Comparison of ENCODE assay signal across 8 mouse cellular contexts in the genomic region with DNA sequence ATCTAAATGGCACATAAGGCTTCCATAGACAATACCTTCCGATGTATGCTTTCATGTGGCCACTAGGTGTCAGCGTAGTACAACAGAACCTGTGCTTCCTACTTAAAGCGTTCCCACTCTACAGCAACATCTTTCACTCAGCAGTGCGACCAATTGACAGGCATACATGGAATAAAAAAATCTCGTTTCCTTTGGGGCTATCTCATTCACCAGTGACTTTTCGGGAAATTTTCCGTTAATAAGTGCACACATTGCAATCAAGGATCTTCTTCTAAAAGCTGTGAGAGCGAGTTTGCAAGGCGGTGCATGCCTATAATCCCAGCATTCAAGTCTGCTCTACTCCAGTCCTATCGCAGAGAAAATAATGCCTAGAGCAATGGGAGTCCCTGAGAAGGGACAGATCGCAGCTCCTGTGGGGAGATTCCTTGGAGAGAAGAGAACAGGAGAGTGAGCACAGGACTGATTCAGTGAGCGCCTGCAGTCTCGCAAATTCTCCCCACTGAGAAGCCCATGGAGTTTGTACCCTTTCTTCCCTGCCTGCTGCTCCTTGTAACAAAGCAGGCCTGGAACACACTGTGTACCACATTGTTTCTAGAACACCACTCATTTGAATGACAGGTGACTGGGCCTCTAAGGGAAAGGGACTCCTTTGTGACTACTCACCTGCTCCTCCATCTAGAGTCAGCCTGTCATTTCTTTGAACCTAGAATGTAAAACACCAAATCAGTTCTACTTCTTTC.
DNase-seq lines count a peak whose midpoint lies in the region; ATAC-seq lines count a peak whose summit lies in the region.

No protein-coding gene starts in this region.

- no peak overlapping the region for H3K27ac ChIP-seq in forebrain, embryonic 10.5 days
- H3K27ac ChIP-seq in lung, embryonic 15.5 days: no peak overlapping the region

- peak overlapping the region; percentile 33 for H3K4me3 ChIP-seq in forebrain, embryonic 10.5 days
- H3K4me3 ChIP-seq in lung, embryonic 15.5 days: no peak overlapping the region

- peak overlapping the region; percentile 16; the same call in 1 of the 2 replicates for H3K4me2 ChIP-seq in lung, embryonic 15.5 days

- peaks cover 6% of the 10 kb centered on the region for H3K4me1 ChIP-seq in forebrain, embryonic 10.5 days
- H3K4me1 ChIP-seq in lung, embryonic 15.5 days: no peaks in the 10 kb centered on the region

- H3K9ac ChIP-seq in lung, embryonic 15.5 days: no peak overlapping the region

- no peaks in the 10 kb centered on the region for H3K9me3 ChIP-seq in forebrain, embryonic 10.5 days
- H3K9me3 ChIP-seq in lung, embryonic 15.5 days: no peaks in the 10 kb centered on the region

- WGBS in forebrain, embryonic 10.5 days: 12% methylated on average over 13 of the region's 13 CpGs
- WGBS in large intestine, adult 2 months: 29% methylated on average over 13 of the region's 13 CpGs
- WGBS in lung, embryonic 15.5 days: 26% methylated on average over 13 of the region's 13 CpGs

- peak; percentile 59; the same call in 1 of the 2 replicates for ATAC-seq in lung, embryonic 15.5 days (ENCODE audit: borderline replicate concordance, extremely low read depth, low FRiP score, low TSS enrichment)
- ATAC-seq in erythroblast, adult 5-6 weeks (replicated peaks; ENCODE audit: low FRiP score, poor library complexity, severe bottlenecking): no peak

- peaks cover 10% of the 10 kb centered on the region; the same call in 1 of the 2 replicates for H3K27me3 ChIP-seq in forebrain, embryonic 10.5 days (ENCODE audit: poor library complexity, severe bottlenecking)
- no peaks in the 10 kb centered on the region for H3K27me3 ChIP-seq in lung, embryonic 15.5 days

- H3K36me3 ChIP-seq in forebrain, embryonic 10.5 days (replicated peaks): no peaks in the 10 kb centered on the region
- no peaks in the 10 kb centered on the region for H3K36me3 ChIP-seq in lung, embryonic 15.5 days

- intact Hi-C loops in heart, postnatal 36 days (cut with DNase I): loop anchor here (1.0 to 2.0 kb wide), 4 partner anchors 155 to 654 kb away; no protein-coding TSS in a partner anchor

- peak; percentile 55 for DNase-seq in MEL-GATA-1-ER (ENCODE audit: extremely low read depth, low read depth)
- peak; percentile 31 for DNase-seq in c-Kit-positive CD71-negative TER-119-negative erythroid progenitor cells, embryonic 14.5 days (ENCODE audit: low read depth)
- DNase-seq in forebrain, embryonic 10.5 days (ENCODE audit: extremely low spot score, low spot score): peak; percentile 53
- peak; percentile 52 to 54 for DNase-seq in heart, postnatal 36 days
- peak; percentile 36 for DNase-seq in large intestine, adult 2 months (ENCODE audit: low read depth, low spot score)
- DNase-seq in retina, embryonic 14.5 days (ENCODE audit: low spot score): peak; percentile 91

Comparison
In these comparisons a context has a peak if more than half of its experiments do, and no peak if none do; other contexts are left out.
1. DNase-seq: peak in every context shown above with its lines; median percentile 91 in retina, embryonic 14.5 days; 55 in MEL-GATA-1-ER; 53 in forebrain, embryonic 10.5 days; 53 in heart, postnatal 36 days; 36 in large intestine, adult 2 months; 31 in c-Kit-positive CD71-negative TER-119-negative erythroid progenitor cells, embryonic 14.5 days.